Mouse (Mus musculus) heart, postnatal 0 days (tissue): ENCODE measurements around the gene March1.

Source experiments
- CTCF ChIP-seq: IDR thresholded peaks from 2 replicates; pipeline ENCODE4 v1.5.1; 2016; ENCODE audit warnings: antibody characterized with exemption, control low read depth, low read depth
- EP300 ChIP-seq: IDR thresholded peaks from 2 replicates; pipeline ENCODE4 v1.6.1; 2016; ENCODE audit warnings: antibody characterized with exemption, low read depth

DNA sequence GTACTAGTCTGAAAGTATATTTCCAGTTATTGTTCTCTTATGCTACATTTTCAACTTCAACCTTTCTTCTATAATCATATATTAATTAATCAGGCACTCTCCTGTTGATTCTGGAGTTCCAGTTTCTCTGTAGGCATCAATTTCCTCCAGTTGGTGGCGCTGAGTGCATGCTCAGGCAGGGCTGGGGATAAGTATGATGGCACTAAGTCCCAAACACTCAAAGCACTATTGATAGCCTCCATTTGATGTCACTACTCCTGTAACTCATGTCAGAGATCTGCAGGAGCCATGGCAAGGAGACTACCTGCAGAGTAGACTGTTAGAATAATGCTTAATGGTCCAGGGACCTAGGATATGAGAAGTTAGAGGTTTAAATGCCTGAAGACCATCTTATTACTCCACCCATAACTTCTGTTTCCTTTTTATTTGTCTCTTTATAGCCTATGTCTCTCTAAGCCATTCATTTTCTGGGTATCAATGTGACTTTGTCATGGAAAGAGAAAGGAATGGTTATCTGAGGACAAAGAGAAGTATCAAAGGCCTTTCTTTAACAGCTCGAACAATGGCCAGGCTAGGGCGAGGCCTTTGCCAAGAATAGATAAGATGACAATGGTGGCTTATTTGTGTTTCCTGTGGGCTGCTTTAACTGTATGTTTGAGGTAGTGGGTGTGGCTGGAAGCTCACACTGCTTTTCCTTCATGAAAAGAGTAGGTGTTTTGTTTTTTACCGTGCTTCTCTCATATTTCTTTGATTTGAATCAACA is 705.5 kb downstream of the March1 start:
- no peak for TF ChIP-seq EP300
- TF ChIP-seq CTCF = peak; percentile 30; the same call in 1 of the 2 replicates
